Mouse (Mus musculus) megakaryocyte-erythroid progenitor cell, adult 5-6 weeks (primary cell): Measurements from ENCODE around the gene Bcl2. TPM values are rescaled to one million over a fixed set of nuclear protein-coding genes. Genes with fewer than 3 reads are reported as not detected.

Experiments used
- ATAC-seq: replicated peaks from 2 replicates; pipeline ENCODE4 v1.8.0; 2016; ENCODE audit warnings: mild to moderate bottlenecking, inconsistent platforms; ENCODE audit not compliant: severe bottlenecking, poor library complexity, low FRiP score, low TSS enrichment
- total RNA-seq, 2 experiments: library from RNA; stranded (forward) in 1 of 2; stranded (reverse) in 1 of 2; fragments of 200-1000, 215-1000 nt in 1 of 2; fragments of >200 nt in 1 of 2; fragmentation: Nextera tagmentation in 1 of 2; gene quantifications; 2 replicates each; pipeline ENCODE4 v1.2.3; 2014 to 2017

Bcl2 gene
- total RNA-seq, 2 experiments from 2014 or later, result 4.8 to 12.1 TPM

DNA sequence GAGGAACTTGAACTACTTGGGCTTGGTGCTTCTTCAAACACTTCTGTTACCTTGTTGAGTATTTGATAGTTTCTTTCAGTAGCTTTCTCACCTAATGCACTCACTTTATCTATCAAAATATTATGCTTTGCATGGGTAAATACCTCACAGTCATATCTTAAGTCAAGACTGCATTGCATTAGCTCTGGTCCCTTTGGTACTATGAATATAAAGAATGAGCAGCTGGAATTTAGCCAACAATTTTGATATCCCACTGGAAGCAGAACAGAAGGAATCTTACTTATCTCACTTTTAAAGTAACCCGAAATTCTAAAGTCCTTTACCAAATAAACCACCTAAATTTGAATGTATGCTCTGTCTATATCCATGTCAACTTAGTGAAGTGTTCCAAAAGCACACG lies 83.1 kb downstream of the Bcl2 start:
- ATAC-seq, result no peak

DNA sequence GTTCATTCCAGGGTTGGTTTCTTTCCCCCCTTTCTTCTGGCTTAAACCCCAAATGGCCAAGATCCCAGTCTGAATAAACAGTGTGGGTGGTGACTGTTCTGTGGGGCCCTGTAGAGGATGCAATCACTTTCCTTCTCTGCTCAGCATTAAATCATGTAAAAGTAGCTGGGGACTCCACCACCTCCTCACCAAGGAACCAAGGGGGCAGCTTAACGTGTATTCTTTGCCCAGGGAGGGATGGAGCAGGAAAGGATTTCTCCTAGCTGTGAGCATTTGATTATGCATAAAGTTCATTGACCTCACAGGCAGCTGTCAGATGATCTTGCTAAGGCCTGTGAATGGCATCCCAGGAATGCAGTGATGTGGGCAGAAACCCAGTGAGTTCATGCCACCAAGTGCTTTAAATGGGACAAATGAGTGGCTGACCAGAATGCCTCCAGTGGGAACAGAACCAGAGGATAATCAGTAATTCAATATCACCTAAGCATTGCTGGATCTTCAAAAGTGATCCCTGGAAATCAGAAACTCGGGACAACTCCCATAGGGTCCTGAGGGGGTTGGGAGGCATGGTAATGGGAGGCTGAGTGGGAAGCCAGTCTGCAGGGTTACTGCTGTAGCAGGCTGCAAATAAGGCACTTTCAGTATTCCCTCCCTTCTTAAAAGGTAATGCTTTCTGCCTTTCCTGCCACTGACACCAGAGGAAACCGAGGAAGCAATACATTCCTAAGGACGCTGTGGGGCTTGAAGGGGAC lies 84.0 kb downstream of the Bcl2 start:
- no peak for ATAC-seq

DNA sequence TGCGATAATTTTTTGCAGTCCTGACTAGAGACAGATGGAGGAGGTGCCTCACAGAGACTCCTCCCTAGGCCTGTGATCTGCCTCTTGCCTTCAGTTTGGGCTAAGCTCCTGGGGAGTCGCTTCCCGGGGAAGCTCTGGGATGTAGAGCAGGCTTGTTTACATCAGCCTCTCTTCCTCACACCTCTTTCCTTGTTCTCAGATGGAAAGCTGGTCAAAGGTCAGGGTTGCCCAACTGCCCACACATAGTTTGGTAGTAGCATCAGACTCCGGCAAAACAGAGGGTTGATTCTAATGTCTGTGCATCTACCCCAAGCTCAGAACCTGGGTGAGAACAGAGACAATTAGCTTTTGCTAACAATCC lies 84.6 kb downstream of the Bcl2 start:
- ATAC-seq, result no peak

DNA sequence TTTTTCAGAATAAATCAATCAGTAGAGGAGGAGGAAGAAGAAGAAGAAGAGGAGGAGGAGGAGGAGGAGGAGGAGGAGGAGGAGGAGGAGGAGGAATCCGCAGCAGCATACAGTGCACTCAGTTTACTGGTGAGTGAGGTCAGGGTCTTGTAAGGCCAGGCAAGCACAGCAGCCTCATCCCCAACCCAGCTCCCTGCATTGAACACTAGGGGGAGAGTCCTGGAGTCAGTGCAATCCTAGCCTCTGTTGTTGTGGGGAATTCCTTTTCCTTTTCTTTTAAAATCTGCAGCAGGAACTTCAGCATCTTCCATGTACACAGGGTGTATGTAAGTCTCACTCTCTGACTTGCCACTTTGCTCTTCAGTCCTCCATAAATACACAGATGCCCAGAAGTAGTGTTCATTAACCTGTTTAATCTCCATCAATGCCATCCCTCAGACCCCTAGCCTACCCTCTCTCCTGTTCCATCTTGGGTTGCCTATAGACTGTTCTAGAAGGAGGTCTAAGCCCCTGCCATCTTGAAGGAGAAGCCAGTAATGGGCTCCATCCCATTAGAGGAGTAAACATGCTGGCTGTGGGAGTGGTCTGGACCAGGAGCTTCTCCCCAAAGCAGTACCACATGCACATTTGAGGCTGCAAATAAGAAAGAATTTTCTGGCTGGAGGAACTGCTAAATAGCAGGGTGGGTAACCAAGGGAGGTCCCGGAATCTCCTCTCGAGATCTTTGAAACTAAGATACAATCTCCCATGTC lies 85.2 kb downstream of the Bcl2 start:
- ATAC-seq, result peak; percentile 77

DNA sequence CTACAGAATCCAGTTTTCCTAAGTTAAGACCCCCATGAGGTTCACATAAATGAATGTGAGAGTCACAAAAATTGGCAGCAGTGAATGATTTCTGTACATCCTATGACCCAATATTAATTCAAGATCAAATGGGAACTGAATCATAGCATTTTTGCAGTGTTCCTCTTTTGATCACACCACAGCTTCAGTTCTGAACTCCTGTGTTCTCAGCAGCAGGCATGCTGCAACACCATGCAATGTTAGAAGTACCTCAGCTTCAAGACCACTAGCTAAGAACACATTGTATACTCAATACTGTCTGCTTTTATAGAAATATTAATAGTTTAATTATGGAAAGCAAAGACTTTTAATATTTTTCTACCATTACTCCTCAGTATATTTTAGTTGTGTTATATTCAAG lies 85.8 kb downstream of the Bcl2 start:
- ATAC-seq, result no peak

DNA sequence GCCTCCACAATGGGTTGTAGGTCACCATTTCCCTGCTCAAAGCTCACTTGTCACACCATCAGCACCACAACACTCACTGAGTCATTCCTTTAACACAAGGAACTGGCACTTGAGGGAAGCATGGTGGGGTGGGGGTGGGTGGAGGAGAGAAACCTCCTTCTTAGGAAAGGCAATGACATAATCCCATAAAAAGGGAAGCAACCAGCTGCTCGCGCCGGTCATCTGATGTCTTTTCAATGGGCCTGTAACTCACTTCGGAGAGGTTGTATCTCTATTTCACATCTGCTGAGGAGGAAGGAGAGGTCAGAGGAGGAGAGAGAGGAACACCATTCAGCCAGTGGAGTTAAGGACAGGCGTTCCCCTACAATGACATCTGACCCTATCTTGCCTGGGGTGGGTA lies 86.8 kb downstream of the Bcl2 start:
- 0 out of 2 replicates have a peak, but pooled peaks have one; percentile 35 for ATAC-seq

DNA sequence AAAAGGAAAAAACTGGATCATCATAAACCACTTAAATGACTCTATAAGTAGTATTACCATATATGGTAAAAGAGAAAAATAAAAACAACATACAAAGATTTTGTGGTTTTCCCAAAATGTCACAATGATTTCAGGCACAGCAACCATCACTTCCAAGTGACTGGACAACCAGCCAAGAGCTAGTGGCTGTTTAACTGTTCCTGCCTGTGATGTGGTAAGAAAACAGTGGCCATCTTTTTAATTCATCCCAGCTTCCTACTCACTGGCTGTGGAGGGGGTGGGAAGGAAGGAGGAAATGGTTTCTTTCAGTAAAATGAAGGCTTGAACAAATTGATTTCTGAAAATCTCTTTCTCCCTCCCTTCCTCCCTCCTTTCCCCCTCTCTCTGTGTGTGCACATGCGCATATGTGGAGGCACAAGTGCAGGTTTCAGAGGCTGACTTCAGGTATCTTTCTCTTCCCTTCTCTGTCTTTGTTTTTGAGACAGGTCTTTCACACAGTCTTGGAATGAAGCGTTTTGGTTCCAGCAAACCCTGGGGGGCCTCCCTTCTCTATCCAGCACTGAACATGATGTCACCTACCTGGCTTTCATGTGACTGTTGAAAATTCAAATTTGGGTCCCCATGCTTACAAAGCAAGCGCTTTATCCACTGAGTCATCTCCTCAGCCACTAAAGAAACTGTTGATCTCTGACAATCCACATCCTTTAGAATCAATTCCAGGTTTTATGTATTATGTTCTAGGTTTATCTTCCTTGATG lies 93.7 kb downstream of the Bcl2 start:
- no peak for ATAC-seq

DNA sequence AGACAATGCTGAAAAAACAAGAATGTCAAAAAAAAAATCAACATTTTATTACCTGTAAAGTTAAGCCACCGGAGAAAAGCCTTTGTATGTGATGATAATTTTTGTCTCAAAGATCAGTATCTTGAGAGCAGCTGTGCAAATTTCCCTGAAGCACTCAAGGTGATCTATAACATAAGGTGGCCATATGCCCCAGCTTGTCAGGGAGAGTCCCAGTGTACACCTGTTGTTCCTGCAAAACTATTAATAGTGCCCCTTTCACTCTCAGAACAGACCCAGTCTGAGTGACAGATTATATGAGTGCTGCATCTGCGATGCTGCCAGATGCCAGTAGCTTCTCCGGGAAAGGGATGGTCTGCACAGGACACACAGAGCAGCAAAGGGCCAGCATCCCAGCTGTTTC lies 95.3 kb downstream of the Bcl2 start:
- ATAC-seq, result no peak

DNA sequence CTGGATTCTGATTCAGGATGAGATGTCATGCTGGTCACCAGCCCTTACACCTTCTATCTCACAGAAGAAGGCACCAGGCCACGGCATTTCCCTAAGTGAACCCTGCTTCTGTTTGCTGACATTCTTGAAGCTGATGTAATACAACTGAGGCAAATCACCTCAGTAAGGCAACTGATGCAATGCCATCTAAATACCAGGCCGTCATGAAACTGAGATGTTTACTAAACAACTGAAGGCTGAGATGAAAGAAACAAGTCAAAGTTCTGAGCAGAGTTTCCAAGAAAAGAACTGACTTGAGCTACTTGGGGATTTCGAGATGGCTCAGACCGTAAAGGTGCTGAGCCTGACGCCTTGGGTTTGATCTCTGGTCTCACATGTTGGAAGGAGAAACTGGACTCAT lies 97.1 kb downstream of the Bcl2 start:
- ATAC-seq, result no peak

DNA sequence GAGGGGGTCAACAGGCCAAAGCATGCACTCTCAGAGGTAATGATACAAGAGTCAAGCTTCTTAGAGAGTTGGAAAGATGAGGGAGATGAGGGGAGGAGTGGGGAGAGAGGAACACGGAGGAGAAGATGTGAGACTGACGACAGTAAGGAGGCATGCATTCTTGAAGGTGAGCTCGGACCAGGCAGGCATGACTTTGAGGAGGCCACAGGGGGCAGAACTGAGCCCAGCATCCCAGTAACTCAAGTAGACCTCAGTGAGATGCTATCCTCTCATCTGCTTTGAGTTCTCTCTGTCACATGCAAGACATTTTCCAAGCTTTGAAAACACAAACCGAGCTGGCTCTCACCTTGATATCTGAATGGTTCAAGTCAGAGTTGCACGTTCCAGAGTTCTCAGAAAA lies 100.7 kb downstream of the Bcl2 start:
- ATAC-seq, result no peak

DNA sequence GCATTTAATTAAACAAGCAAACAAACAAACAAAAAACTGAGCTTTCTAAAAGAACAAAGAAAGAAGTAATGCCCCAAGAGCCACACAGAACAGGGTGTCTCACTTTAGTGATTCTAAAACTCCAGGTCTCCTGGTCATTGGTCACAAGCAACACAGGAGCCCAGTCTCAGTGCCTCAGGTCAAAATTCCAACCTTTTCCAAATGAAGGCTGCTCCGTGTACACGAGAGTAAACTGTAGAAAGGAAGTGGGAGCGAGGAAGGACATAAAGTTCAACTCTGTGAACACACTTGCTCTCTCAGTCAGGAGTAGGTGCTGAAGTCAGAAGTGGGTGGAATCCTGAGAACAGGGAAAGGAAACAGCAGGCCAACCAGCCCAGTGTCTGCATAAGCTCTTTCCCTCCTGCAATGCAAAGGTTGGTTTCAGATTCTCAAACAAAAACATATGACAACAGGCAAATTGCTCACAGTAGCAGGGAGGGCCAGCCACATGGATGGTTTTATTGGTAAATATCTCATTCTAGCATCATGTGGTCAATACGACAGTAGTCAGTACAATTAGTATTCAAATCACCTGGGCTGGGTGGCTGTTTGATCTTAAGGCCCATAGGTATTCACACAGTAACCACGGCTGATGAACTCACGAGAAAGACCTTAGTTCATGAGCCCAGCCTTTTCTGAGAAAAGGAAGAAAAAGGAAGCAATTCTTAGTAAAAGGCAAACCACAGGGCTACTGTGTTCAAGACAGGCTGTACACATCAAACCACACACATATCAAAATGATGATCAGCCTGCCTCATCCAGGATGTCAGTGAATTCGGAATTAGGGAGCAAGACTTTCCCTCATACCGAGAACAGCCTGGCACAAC lies 101.7 kb downstream of the Bcl2 start:
- ATAC-seq, result no peak

DNA sequence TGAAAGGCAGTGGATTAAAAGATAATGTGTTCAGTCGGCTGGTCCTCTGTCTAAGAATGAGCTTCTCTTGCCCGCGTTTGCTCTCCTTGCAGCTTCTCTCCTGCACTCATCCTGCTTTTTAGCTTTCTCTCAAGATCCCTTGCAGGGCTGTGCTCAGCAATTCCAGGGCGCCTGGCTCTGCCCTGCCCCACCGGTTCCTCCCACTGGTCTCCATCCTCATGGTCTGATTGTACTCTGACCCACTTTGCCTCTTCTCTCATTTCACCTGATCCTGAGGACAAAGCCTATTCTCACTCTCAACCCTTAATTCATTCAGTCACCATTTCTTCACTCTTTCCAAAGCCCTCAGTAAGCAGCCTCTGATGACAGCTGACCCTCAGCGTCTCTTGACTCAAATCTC lies 102.8 kb downstream of the Bcl2 start:
- no peak for ATAC-seq

DNA sequence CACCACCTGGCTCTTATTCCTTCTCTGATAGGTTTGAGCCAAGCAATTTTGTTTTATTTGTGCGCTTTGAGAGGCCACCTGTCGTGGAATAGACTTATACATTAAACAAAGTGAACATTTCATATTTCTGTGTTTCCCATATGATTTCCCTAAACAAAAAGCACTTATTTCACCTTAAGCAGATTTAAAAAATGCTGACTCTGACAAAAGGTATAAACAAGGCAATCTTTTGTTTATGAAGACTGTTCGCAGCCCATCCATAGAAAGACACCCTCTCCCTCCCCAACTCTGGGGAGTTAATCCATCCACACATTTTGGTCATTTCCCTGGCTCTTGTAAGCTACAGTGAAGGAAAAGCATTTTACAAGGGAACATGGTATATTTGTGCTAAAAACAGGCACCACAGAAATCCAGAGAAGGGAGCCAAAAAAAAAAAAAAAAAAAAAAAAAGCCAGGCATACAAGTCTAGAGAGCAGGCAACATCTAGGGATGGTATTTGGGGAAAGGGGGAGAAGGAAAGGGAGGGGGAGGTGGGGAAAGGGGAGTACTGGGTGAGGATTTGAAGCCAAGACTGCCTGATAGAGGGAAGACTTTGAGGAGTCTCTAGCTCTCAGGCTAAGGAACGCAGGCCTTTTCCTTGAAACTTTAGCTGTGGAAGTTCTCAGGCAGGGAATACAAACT lies 105.8 kb downstream of the Bcl2 start:
- no peak for ATAC-seq

DNA sequence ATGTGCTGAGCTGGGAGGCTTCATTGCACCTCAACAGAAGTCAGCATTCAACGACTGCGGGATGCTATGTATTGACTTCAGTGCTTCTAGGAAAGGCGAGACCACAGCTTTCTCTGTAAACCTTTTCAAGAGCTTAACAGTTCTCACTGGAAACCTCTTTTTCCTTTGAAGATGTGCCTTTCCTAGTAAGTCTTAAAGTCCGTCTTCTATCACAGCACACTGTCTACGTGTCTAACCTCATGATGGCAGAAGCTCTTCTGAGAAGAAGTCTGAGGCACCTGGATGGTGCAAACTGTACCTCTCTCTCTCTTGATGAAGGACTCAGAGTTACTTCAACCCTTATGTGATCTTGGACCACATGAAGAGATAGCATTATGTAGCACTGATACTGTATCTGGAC lies 107.1 kb downstream of the Bcl2 start:
- ATAC-seq, result no peak

DNA sequence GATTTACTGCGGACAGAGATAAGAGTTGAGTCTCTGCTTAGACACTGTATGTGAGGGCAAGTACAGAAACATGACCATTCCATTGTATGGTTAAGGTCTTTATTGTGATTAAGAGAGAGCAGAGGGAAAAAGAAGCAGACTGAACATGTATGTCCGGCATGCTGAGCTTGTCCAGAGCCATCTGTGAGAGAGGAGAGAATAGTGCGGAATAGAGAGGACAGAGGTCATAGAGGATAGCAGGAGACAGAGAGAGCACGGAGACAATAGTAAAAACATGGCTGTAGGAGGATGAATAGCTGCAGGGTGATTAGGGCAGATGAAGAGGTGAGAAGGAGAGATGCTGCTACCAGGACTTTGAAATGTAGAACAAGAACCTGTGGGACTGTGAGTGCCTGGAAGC lies 110.7 kb downstream of the Bcl2 start:
- ATAC-seq, result no peak

DNA sequence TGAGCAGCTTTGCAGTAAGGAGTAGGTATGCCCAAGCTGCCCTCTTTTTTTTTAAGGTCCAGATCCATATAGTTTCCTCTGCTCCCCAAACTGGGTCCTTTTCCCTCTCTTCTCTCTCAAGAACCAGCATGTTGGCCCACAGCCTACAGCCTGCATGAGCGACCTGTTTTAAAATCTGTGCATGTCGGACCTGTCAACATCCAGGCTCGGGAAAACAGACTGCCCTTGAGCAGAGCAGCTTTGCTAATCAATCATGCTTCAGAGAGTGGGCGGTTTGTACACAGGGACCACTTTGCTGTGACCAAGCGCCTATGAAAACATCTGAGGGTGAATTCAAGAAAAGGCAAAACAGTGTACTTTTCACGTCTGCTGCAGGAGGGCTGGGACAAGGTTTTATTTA lies 111.1 kb downstream of the Bcl2 start:
- no peak for ATAC-seq

DNA sequence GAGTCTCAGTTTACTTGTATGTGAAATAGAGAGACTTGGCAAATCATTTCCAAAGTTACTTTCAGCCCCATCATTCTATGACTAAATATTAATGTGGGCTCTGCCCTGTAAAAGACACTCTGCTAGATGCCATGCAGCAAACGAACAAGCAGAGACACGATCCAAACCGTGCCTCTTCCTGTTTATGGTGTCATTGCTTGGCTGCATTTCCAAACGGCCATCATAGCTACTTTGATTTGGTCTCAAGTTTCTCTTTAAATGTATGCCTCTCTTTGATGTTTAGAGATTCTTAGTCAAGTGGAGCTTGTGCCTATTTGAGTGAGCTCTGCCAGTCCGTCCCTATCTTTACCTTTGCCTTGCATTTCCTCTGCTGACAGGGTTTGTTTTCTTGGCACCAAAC lies 111.5 kb downstream of the Bcl2 start:
- no peak for ATAC-seq

DNA sequence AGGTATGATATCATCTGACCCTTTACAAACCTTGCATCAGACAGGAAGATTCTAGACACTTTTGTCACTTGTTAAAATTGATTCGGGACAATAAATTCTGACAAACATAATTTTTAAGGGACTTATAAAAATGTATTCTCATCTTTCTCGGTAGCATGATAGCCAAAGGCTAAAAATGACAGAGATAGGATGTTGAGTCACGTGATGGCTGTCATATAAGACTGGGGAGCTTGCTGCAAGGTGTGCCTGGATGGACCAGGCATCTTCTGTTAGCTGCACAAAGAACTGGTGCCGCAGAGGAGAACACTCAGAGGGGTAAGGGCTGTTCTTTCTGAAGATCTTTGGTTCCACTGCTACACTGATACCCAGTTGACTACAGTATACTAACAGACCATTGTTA lies 112.8 kb downstream of the Bcl2 start:
- no peak for ATAC-seq

DNA sequence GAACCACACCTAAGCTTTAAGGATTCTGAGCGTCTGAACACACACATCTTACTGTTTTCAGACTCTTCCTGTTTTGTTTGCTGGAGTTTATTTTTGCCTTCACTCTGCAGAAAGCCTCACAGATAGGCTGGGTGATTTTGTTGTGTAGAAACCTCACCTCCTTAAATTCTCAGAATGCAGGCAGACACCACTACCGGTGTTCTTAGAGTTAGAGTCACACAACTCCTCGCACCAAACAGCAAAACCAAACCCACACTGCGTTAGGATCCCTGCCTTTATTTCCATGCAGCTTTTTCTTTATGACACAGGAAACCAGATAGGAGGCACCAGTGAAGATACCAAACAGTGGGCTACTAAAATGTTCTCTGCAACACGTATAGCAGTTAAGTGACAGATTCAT lies 113.2 kb downstream of the Bcl2 start:
- no peak for ATAC-seq
